Mouse (Mus musculus) testis, adult 2 months (tissue): ENCODE measurements around the gene Hspe1.

ENCODE experiments used
- CTCF ChIP-seq: fragments of 200-500 bp; IDR thresholded peaks from 2 replicates; pipeline ENCODE4 v1.5.1; 2012; ENCODE audit warnings: low read depth, mild to moderate bottlenecking, inconsistent platforms, low read length, moderate library complexity; ENCODE audit not compliant: control insufficient read depth, insufficient read depth, insufficient replicate concordance
- POLR2A ChIP-seq: fragments of 200-500 bp; IDR thresholded peaks from 2 replicates; pipeline ENCODE4 v1.6.1; 2012; ENCODE audit warnings: low read depth, mild to moderate bottlenecking, inconsistent platforms, low read length, moderate library complexity; ENCODE audit not compliant: control insufficient read depth

DNA sequence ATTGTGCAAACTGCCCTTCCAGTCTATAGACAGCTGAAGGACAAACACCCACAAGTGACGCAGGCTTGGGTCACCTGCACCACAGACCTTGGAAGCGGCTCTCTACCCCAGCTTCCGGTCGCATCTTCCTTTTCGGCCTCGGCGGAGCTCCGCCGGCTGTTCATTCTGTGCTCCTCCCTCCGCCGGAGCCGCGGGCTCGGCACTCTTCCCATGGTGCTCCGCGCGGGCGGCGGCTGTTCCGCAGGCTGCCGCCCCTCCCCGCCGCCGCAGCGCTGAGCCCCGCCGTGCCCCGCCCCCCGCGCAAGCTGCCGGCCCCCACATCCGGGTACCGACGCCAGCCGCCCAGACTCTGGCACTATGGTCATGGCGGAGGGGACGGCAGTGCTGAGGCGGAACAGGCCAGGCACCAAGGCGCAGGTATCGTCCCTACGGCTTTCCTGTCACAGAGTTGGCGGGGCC lies 43.0 kb downstream of the Hspe1 start, which contains the start of gene Mob4:
- TF ChIP-seq CTCF, result no peak
- peak; percentile 93 for TF ChIP-seq POLR2A
